Mouse (Mus musculus): ENCODE measurements around the gene Morc3. TPM values are rescaled to one million over a fixed set of nuclear protein-coding genes. Genes with fewer than 3 reads are reported as not detected.

Gene Morc3
- polyA plus RNA-seq (2015; fragmentation: Nextera tagmentation; extraction: Ambion mirVana), result 32.7 and 39.2 TPM in 2 replicates

GRCm38 (mm10) chr16:93831627-93832395 is at the start of gene Morc3:
TSS of gene Morc3 (plus strand) at chr16:93832121.
- H3K4me1 ChIP-seq (replicated peaks), result peaks cover 15% of the 10 kb centered on the region
- peak; percentile 98 for ATAC-seq
- H3K36me3 ChIP-seq, result 0 out of 2 replicates have a peak, but pooled peaks cover 4% of the 10 kb centered on the region
- peak within 1 kb of the TSS; percentile 94 for H3K27ac ChIP-seq
- peak within 1 kb of the TSS; percentile 98 for H3K4me3 ChIP-seq (replicated peaks)
- peak within 1 kb of the TSS; percentile 94 for H3K9ac ChIP-seq (replicated peaks)
- peak within 1 kb of the TSS; percentile 91 for H3K4me2 ChIP-seq (replicated peaks)
- WGBS, result 13% methylated on average over 55 of the region's 55 CpGs
- no peaks in the 10 kb centered on the region for H3K9me3 ChIP-seq
- 0 out of 2 replicates have a peak, but pooled peaks cover 3% of the 10 kb centered on the region for H3K27me3 ChIP-seq

- no peak for ATAC-seq
- Histone ChIP-seq H3K9me3 (no peaks in the 10 kb centered on the region), H3K4me3 (replicated peaks) (no peak overlapping the region), H3K4me2 (replicated peaks) (no peak overlapping the region), H3K27me3 (no peaks in the 10 kb centered on the region), H3K4me1 (replicated peaks) (0 out of 2 replicates have a peak, but pooled peaks cover 5% of the 10 kb centered on the region), H3K9ac (replicated peaks) (no peak overlapping the region), H3K27ac (no peak overlapping the region), H3K36me3 (peaks cover 42% of the 10 kb centered on the region)
- 99% methylated on average over 7 of the region's 7 CpGs for WGBS
Observed at GRCm38 (mm10) chr16:93784175-93784574, 47.7 kb upstream of the Morc3 start.

GRCm38 (mm10) chr16:93785805-93786204 is 46.1 kb upstream of the Morc3 start:
- H3K9me3 ChIP-seq, result no peaks in the 10 kb centered on the region
- H3K36me3 ChIP-seq, result peaks cover 31% of the 10 kb centered on the region
- no peaks in the 10 kb centered on the region for H3K27me3 ChIP-seq
- H3K27ac ChIP-seq, result no peak overlapping the region
- no peak overlapping the region for H3K4me3 ChIP-seq (replicated peaks)
- no peak overlapping the region for H3K9ac ChIP-seq (replicated peaks)
- WGBS, result 4% methylated on average over 9 of the region's 9 CpGs
- H3K4me2 ChIP-seq (replicated peaks), result no peak overlapping the region
- ATAC-seq, result peak; percentile 91
- H3K4me1 ChIP-seq (replicated peaks), result peaks cover 11% of the 10 kb centered on the region

GRCm38 (mm10) chr16:93788388-93788787 is 43.5 kb upstream of the Morc3 start:
- H3K4me1 ChIP-seq (replicated peaks), result peaks cover 13% of the 10 kb centered on the region
- ATAC-seq, result no peak

GRCm38 (mm10) chr16:93788881-93789280 is 43.0 kb upstream of the Morc3 start:
- no peak overlapping the region for H3K4me2 ChIP-seq (replicated peaks)
- no peaks in the 10 kb centered on the region for H3K27me3 ChIP-seq
- H3K36me3 ChIP-seq, result peaks cover 22% of the 10 kb centered on the region
- no peak overlapping the region for H3K4me3 ChIP-seq (replicated peaks)
- H3K9ac ChIP-seq (replicated peaks), result no peak overlapping the region
- ATAC-seq, result no peak
- H3K9me3 ChIP-seq, result no peaks in the 10 kb centered on the region
- peaks cover 13% of the 10 kb centered on the region for H3K4me1 ChIP-seq (replicated peaks)
- H3K27ac ChIP-seq, result no peak overlapping the region
- WGBS, result 94% methylated on average over 8 of the region's 8 CpGs

More at GRCm38 (mm10) chr16:93788388-93788787, 43.5 kb upstream of the Morc3 start:
- Histone ChIP-seq H3K9me3 (no peaks in the 10 kb centered on the region), H3K27ac (no peak overlapping the region), H3K9ac (replicated peaks) (no peak overlapping the region), H3K27me3 (no peaks in the 10 kb centered on the region), H3K4me3 (replicated peaks) (no peak overlapping the region), H3K36me3 (peaks cover 21% of the 10 kb centered on the region), H3K4me2 (replicated peaks) (no peak overlapping the region)
- WGBS, result 91% methylated on average over 4 of the region's 4 CpGs

GRCm38 (mm10) chr16:93789971-93790755 is 41.8 kb upstream of the Morc3 start:
- Histone ChIP-seq H3K4me3 (replicated peaks) (no peak overlapping the region), H3K27me3 (no peaks in the 10 kb centered on the region), H3K4me1 (replicated peaks) (peaks cover 13% of the 10 kb centered on the region), H3K9me3 (no peaks in the 10 kb centered on the region), H3K4me2 (replicated peaks) (no peak overlapping the region), H3K36me3 (peaks cover 25% of the 10 kb centered on the region; the same call in 1 of the 2 replicates), H3K9ac (replicated peaks) (0 out of 2 replicates have a peak overlapping the region, but pooled peaks have one; percentile 23), H3K27ac (peak overlapping the region; percentile 69)
- peak; percentile 27; the same call in 1 of the 2 replicates for ATAC-seq
- WGBS, result 26% methylated on average over 5 of the region's 5 CpGs

- 83% methylated on average over 15 of the region's 15 CpGs for WGBS
- ATAC-seq, result no peak
Observed at GRCm38 (mm10) chr16:93792981-93793630, 38.8 kb upstream of the Morc3 start.

GRCm38 (mm10) chr16:93794845-93795244 is 37.1 kb upstream of the Morc3 start:
- Histone ChIP-seq H3K4me2 (replicated peaks) (no peak overlapping the region), H3K9me3 (no peaks in the 10 kb centered on the region), H3K4me3 (replicated peaks) (no peak overlapping the region), H3K9ac (replicated peaks) (no peak overlapping the region), H3K4me1 (replicated peaks) (peaks cover 8% of the 10 kb centered on the region), H3K36me3 (peaks cover 36% of the 10 kb centered on the region), H3K27ac (no peak overlapping the region), H3K27me3 (no peaks in the 10 kb centered on the region)
- ATAC-seq, result no peak
- 68% methylated on average over 5 of the region's 5 CpGs for WGBS

More at GRCm38 (mm10) chr16:93792981-93793630, 38.8 kb upstream of the Morc3 start:
- no peak overlapping the region for H3K27ac ChIP-seq
- no peaks in the 10 kb centered on the region for H3K9me3 ChIP-seq
- peaks cover 25% of the 10 kb centered on the region for H3K36me3 ChIP-seq
- H3K4me3 ChIP-seq (replicated peaks), result no peak overlapping the region
- no peak overlapping the region for H3K4me2 ChIP-seq (replicated peaks)
- peaks cover 8% of the 10 kb centered on the region for H3K4me1 ChIP-seq (replicated peaks)
- H3K9ac ChIP-seq (replicated peaks), result no peak overlapping the region
- H3K27me3 ChIP-seq, result no peaks in the 10 kb centered on the region

GRCm38 (mm10) chr16:93795391-93795790 is 36.5 kb upstream of the Morc3 start:
- ATAC-seq, result no peak
- H3K4me2 ChIP-seq (replicated peaks), result no peak overlapping the region
- H3K36me3 ChIP-seq, result peaks cover 41% of the 10 kb centered on the region
- H3K27ac ChIP-seq, result no peak overlapping the region
- no peaks in the 10 kb centered on the region for H3K27me3 ChIP-seq
- no peaks in the 10 kb centered on the region for H3K9me3 ChIP-seq
- H3K9ac ChIP-seq (replicated peaks), result no peak overlapping the region
- peaks cover 6% of the 10 kb centered on the region for H3K4me1 ChIP-seq (replicated peaks)
- 97% methylated on average over 5 of the region's 5 CpGs for WGBS
- no peak overlapping the region for H3K4me3 ChIP-seq (replicated peaks)

- Histone ChIP-seq H3K9ac (replicated peaks) (no peak overlapping the region), H3K4me1 (replicated peaks) (no peaks in the 10 kb centered on the region), H3K4me3 (replicated peaks) (no peak overlapping the region), H3K27me3 (no peaks in the 10 kb centered on the region), H3K9me3 (no peaks in the 10 kb centered on the region), H3K4me2 (replicated peaks) (no peak overlapping the region), H3K36me3 (peaks cover 56% of the 10 kb centered on the region), H3K27ac (no peak overlapping the region)
- no peak for ATAC-seq
- 89% methylated on average over 12 of the region's 12 CpGs for WGBS
Observed at GRCm38 (mm10) chr16:93797021-93797840, 34.7 kb upstream of the Morc3 start.

GRCm38 (mm10) chr16:93797841-93798492 is 34.0 kb upstream of the Morc3 start:
- 88% methylated on average over 11 of the region's 11 CpGs for WGBS
- ATAC-seq, result no peak
- Histone ChIP-seq H3K4me1 (replicated peaks) (no peaks in the 10 kb centered on the region), H3K4me2 (replicated peaks) (no peak overlapping the region), H3K27ac (no peak overlapping the region), H3K9ac (replicated peaks) (no peak overlapping the region), H3K4me3 (replicated peaks) (no peak overlapping the region), H3K27me3 (no peaks in the 10 kb centered on the region), H3K36me3 (peaks cover 49% of the 10 kb centered on the region), H3K9me3 (no peaks in the 10 kb centered on the region)
